30 mouse cellular contexts compared by ENCODE assay signal in genomic region chr2:174662593-174662992, GRCm38 (mm10). TPM values are rescaled to one million over a fixed set of nuclear protein-coding genes. Genes with fewer than 3 reads are reported as not detected.
"Had no signal": no experiment of that assay in that cellular context is flagged by ENCODE, and none has a peak within 500 bp of the region (broad histone marks: within the 10 kb centered on the region; RNA-seq: fewer than 3 reads in every experiment).

No protein-coding gene starts in this region.

- H3K27me3 ChIP-seq: heart, embryonic 12.5 days; hindbrain, embryonic 12.5 days; intestine, embryonic 15.5 days; limb, embryonic 12.5 days; liver, embryonic 13.5 days; liver, embryonic 15.5 days had no signal

- H3K9me3 ChIP-seq: heart, embryonic 10.5 days; heart, embryonic 12.5 days; hindbrain, embryonic 10.5 days; hindbrain, embryonic 12.5 days; intestine, embryonic 15.5 days; limb, embryonic 10.5 days; limb, embryonic 12.5 days; liver, embryonic 13.5 days; liver, embryonic 15.5 days had no signal

- H3K36me3 ChIP-seq: heart, embryonic 10.5 days; heart, embryonic 12.5 days; hindbrain, embryonic 10.5 days; hindbrain, embryonic 12.5 days; intestine, embryonic 15.5 days; limb, embryonic 10.5 days; limb, embryonic 12.5 days; liver, embryonic 13.5 days; liver, embryonic 15.5 days had no signal

- ATAC-seq: hindbrain, embryonic 16.5 days; inflammation-experienced regulatory T-cells, adult 6 months; intestine, embryonic 15.5 days; intestine, postnatal 0 days; liver, postnatal 0 days had no signal

- H3K4me3 ChIP-seq: gastrocnemius, adult 2 months; heart, embryonic 10.5 days; heart, embryonic 12.5 days; hindbrain, embryonic 10.5 days; hindbrain, embryonic 12.5 days; intestine, embryonic 15.5 days; layer of hippocampus, adult 2 months; left cerebral cortex, adult 2 months; limb, embryonic 10.5 days; limb, embryonic 12.5 days; liver, embryonic 13.5 days; liver, embryonic 15.5 days had no signal

- H3K4me2 ChIP-seq: heart, embryonic 12.5 days; hindbrain, embryonic 12.5 days; hindbrain, embryonic 14.5 days; intestine, embryonic 15.5 days; limb, embryonic 12.5 days; liver, embryonic 11.5 days; liver, embryonic 13.5 days; liver, embryonic 15.5 days had no signal

- H3K4me1 ChIP-seq: heart, embryonic 12.5 days; liver, embryonic 13.5 days; liver, embryonic 15.5 days had no signal

- H3K27ac ChIP-seq: gastrocnemius, adult 2 months; heart, embryonic 10.5 days; hindbrain, embryonic 10.5 days; hindbrain, embryonic 12.5 days; hindbrain, embryonic 14.5 days; intestine, embryonic 15.5 days; layer of hippocampus, adult 2 months; left cerebral cortex, adult 2 months; limb, embryonic 10.5 days; limb, embryonic 12.5 days; liver, embryonic 13.5 days; liver, embryonic 15.5 days had no signal

- DNase-seq: gastrocnemius, adult 2 months; gastrocnemius, postnatal 10 days; gastrocnemius, postnatal 25 days; heart, adult 18-20 months; heart, postnatal 10 days; heart, postnatal 4 days; kidney, adult 18-20 months; kidney, adult 8-10 months; kidney, postnatal 10 days; kidney, postnatal 25 days; kidney, postnatal 4 days; liver; liver, embryonic 13.5 days; liver, postnatal 0 days had no signal

- H3K9ac ChIP-seq: heart, embryonic 12.5 days; hindbrain, embryonic 12.5 days; hindbrain, embryonic 14.5 days; intestine, embryonic 15.5 days; limb, embryonic 12.5 days; liver, embryonic 13.5 days; liver, embryonic 15.5 days; liver, postnatal 0 days had no signal

RNA-seq across cellular contexts. Expression of gene Zfp831, which starts 19.3 kb away (rescaled TPM):
- total RNA-seq: gastrocnemius, adult 2 months had no signal
- polyA plus RNA-seq: heart, embryonic 10.5 days; heart, embryonic 12.5 days; hindbrain, embryonic 10.5 days; hindbrain, embryonic 14.5 days; hindbrain, embryonic 16.5 days; intestine, postnatal 0 days; kidney, embryonic 14.5 days; limb, embryonic 10.5 days; limb, embryonic 12.5 days; liver, embryonic 11.5 days had no signal
